Mouse (Mus musculus): ENCODE results near the gene Gm8126. TPM values are rescaled to one million over a fixed set of nuclear protein-coding genes. Genes with fewer than 3 reads are reported as not detected.
"Not testable (repeated sequence)": the region's sequence is repeated elsewhere in the genome, so short reads cannot be mapped to it uniquely, and the experiment has no call there.

The Gm8126 gene
- polyA plus RNA-seq, 1 experiment = not detected

DNA sequence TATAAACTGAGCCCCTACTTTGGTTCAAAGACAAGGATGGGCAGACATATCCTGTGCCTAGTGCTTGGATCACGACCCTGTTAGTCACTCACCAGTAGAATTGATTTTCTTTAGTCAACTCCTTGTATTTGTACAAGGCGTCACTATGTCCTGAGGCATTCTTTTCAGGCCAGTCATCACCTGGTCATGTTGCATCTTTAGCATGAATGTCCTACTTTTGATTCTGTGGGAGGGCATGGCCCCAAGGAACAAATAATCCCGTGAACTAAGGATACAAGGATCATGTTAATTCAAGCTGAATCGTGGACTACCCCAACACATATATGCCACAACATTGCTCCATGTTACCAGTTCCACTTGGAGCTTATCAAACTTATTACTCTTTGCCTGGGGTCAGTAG lies 19.7 kb downstream of the Gm8126 start:
- H3K27ac ChIP-seq (ENCODE audit: control insufficient read depth, insufficient read depth, low read depth, low read length, poor library complexity); H3K4me1 ChIP-seq (ENCODE audit: control insufficient read depth, insufficient read depth, low read length); H3K4me3 ChIP-seq (replicated peaks; ENCODE audit: control insufficient read depth, low read depth, low read length): not testable (repeated sequence)
- WGBS = 59% methylated on average over 4 of the region's 4 CpGs

DNA sequence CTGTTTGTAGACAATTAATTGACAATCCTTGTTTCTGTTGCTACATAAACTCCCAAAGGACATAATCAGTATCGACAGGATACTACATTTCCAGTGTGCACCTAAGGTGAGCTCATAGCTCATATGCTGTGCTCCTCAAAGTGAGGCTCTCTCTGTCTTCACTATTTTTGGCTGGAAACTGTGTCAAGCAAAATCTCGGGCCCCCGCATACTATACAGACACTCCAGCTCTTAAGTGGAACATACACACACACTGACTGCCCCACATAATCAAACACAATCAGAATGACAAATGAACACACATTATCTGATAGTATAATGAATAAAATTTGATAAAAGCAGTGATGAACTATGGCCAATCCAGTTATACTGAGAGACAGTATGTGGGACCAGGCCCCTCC lies 20.2 kb downstream of the Gm8126 start:
- H3K4me1 ChIP-seq (ENCODE audit: control insufficient read depth, insufficient read depth, low read length); H3K4me3 ChIP-seq (replicated peaks; ENCODE audit: control insufficient read depth, low read depth, low read length); H3K27ac ChIP-seq (ENCODE audit: control insufficient read depth, insufficient read depth, low read depth, low read length, poor library complexity): not testable (repeated sequence)
- WGBS = 72% methylated on average over 3 of the region's 3 CpGs

- H3K4me1 ChIP-seq (ENCODE audit: control insufficient read depth, insufficient read depth, low read length); H3K4me3 ChIP-seq (replicated peaks; ENCODE audit: control insufficient read depth, low read depth, low read length); H3K27ac ChIP-seq (ENCODE audit: control insufficient read depth, insufficient read depth, low read depth, low read length, poor library complexity): not testable (repeated sequence)
- 66% methylated on average over 3 of the region's 3 CpGs for WGBS
Measured at GRCm38 (mm10) chr14:43293503-43293902, 35.1 kb downstream of the Gm8126 start, which contains the start of gene Gm8127. Gene Gm8127 (minus strand): TSS chr14:43293832.

Other genes with a start within 250 kb of the Gm8126 start
- not detected in 2 replicates for gene Gm10376, start 243.0 kb upstream of the Gm8126 start, polyA plus RNA-seq (2011; ENCODE audit: insufficient read depth, insufficient read length, low replicate concordance, missing spikeins)
- not detected in 2 replicates for gene Gm8094, start 182.0 kb upstream of the Gm8126 start, polyA plus RNA-seq (2011; ENCODE audit: insufficient read depth, insufficient read length, low replicate concordance, missing spikeins)
- gene Gm8104, start 158.0 kb upstream of the Gm8126 start, polyA plus RNA-seq (2011; ENCODE audit: insufficient read depth, insufficient read length, low replicate concordance, missing spikeins) = not detected in 2 replicates
- not detected in 2 replicates for gene Gm7233, start 78.8 kb upstream of the Gm8126 start, polyA plus RNA-seq (2011; ENCODE audit: insufficient read depth, insufficient read length, low replicate concordance, missing spikeins)
- gene Gm8122, start 23.3 kb upstream of the Gm8126 start, polyA plus RNA-seq (2011; ENCODE audit: insufficient read depth, insufficient read length, low replicate concordance, missing spikeins) = not detected in 2 replicates
- gene Gm9732, start 16.4 kb downstream of the Gm8126 start, polyA plus RNA-seq (2011; ENCODE audit: insufficient read depth, insufficient read length, low replicate concordance, missing spikeins) = not detected in 2 replicates
- gene Gm8127, start 35.2 kb downstream of the Gm8126 start, polyA plus RNA-seq (2011; ENCODE audit: insufficient read depth, insufficient read length, low replicate concordance, missing spikeins) = not detected in 2 replicates
- gene 1700001F09Rik, start 89.2 kb downstream of the Gm8126 start, polyA plus RNA-seq (2011; ENCODE audit: insufficient read depth, insufficient read length, low replicate concordance, missing spikeins) = not detected in 2 replicates
- not detected in 2 replicates for gene Gm8138, start 157.7 kb downstream of the Gm8126 start, polyA plus RNA-seq (2011; ENCODE audit: insufficient read depth, insufficient read length, low replicate concordance, missing spikeins)

Measured in bone marrow, adult 2 months (tissue).